Mouse (Mus musculus): ENCODE results near the gene Ell2. TPM values are rescaled to one million over a fixed set of nuclear protein-coding genes. Genes with fewer than 3 reads are reported as not detected.

Ell2 gene
- total RNA-seq, 2 experiments from 2014 or later, result 31.2 to 35.5 TPM

- no peak overlapping the region for H3K27ac ChIP-seq
- H3K4me3 ChIP-seq, result no peak overlapping the region
- no peak for DNase-seq (ENCODE audit: low spot score in 2 of 2)
- TF ChIP-seq CTCF (conservative IDR thresholded peaks at IDR 0.05), result no peak
Observed at GRCm38 (mm10) chr13:75714407-75714806, 7.8 kb downstream of the Ell2 start.

- H3K27ac ChIP-seq, result no peak overlapping the region
- H3K4me3 ChIP-seq, result no peak overlapping the region
- no peak for DNase-seq (ENCODE audit: low spot score in 2 of 2)
- TF ChIP-seq CTCF (conservative IDR thresholded peaks at IDR 0.05), result no peak
Observed at GRCm38 (mm10) chr13:75717638-75718302, 11.2 kb downstream of the Ell2 start.

GRCm38 (mm10) chr13:75718376-75718775, 11.8 kb downstream of the Ell2 start:
- Histone ChIP-seq H3K27ac (no peak overlapping the region), H3K4me3 (no peak overlapping the region)
- no peak for TF ChIP-seq CTCF (conservative IDR thresholded peaks at IDR 0.05)
- DNase-seq (ENCODE audit: low spot score in 2 of 2), result no peak

GRCm38 (mm10) chr13:75719645-75720044, 13.1 kb downstream of the Ell2 start:
- DNase-seq (ENCODE audit: low spot score in 2 of 2), result no peak
- TF ChIP-seq CTCF (conservative IDR thresholded peaks at IDR 0.05), result no peak
- H3K4me3 ChIP-seq, result no peak overlapping the region
- H3K27ac ChIP-seq, result no peak overlapping the region

- peak overlapping the region; percentile 66 for H3K27ac ChIP-seq
- DNase-seq (ENCODE audit: low spot score in 2 of 2), result no peak
- no peak overlapping the region for H3K4me3 ChIP-seq
- no peak for TF ChIP-seq CTCF (conservative IDR thresholded peaks at IDR 0.05)
Observed at GRCm38 (mm10) chr13:75726569-75727373, 20.2 kb downstream of the Ell2 start.

GRCm38 (mm10) chr13:75727932-75728331, 21.4 kb downstream of the Ell2 start:
- Histone ChIP-seq H3K4me3 (no peak overlapping the region), H3K27ac (0 out of 2 replicates have a peak overlapping the region, but pooled peaks have one; percentile 7)
- no peak for DNase-seq (ENCODE audit: low spot score in 2 of 2)
- no peak for TF ChIP-seq CTCF (conservative IDR thresholded peaks at IDR 0.05)

GRCm38 (mm10) chr13:75729834-75730233, 23.3 kb downstream of the Ell2 start:
- DNase-seq (ENCODE audit: low spot score in 2 of 2), result no peak
- no peak for TF ChIP-seq CTCF (conservative IDR thresholded peaks at IDR 0.05)
- Histone ChIP-seq H3K4me3 (no peak overlapping the region), H3K27ac (no peak overlapping the region)

GRCm38 (mm10) chr13:75730717-75731116, 24.2 kb downstream of the Ell2 start:
- no peak overlapping the region for H3K4me3 ChIP-seq
- no peak for DNase-seq (ENCODE audit: low spot score in 2 of 2)
- H3K27ac ChIP-seq, result no peak overlapping the region
- no peak for TF ChIP-seq CTCF (conservative IDR thresholded peaks at IDR 0.05)

- Histone ChIP-seq H3K27ac (no peak overlapping the region), H3K4me3 (no peak overlapping the region)
- no peak for DNase-seq (ENCODE audit: low spot score in 2 of 2)
- TF ChIP-seq CTCF (conservative IDR thresholded peaks at IDR 0.05), result no peak
Observed at GRCm38 (mm10) chr13:75733594-75734161, 27.1 kb downstream of the Ell2 start.

GRCm38 (mm10) chr13:75734231-75734630, 27.7 kb downstream of the Ell2 start:
- DNase-seq (ENCODE audit: low spot score in 2 of 2), result no peak
- Histone ChIP-seq H3K27ac (no peak overlapping the region), H3K4me3 (no peak overlapping the region)
- no peak for TF ChIP-seq CTCF (conservative IDR thresholded peaks at IDR 0.05)

GRCm38 (mm10) chr13:75735606-75736005, 29.0 kb downstream of the Ell2 start:
- DNase-seq (ENCODE audit: low spot score in 2 of 2), result no peak
- no peak for TF ChIP-seq CTCF (conservative IDR thresholded peaks at IDR 0.05)
- Histone ChIP-seq H3K27ac (no peak overlapping the region), H3K4me3 (no peak overlapping the region)

GRCm38 (mm10) chr13:75737991-75738390, 31.4 kb downstream of the Ell2 start:
- Histone ChIP-seq H3K4me3 (no peak overlapping the region), H3K27ac (no peak overlapping the region)
- TF ChIP-seq CTCF (conservative IDR thresholded peaks at IDR 0.05), result no peak
- no peak for DNase-seq (ENCODE audit: low spot score in 2 of 2)

- no peak overlapping the region for H3K27ac ChIP-seq
- no peak for DNase-seq (ENCODE audit: low spot score in 2 of 2)
- H3K4me3 ChIP-seq, result no peak overlapping the region
- no peak for TF ChIP-seq CTCF (conservative IDR thresholded peaks at IDR 0.05)
Observed at GRCm38 (mm10) chr13:75738536-75738935, 32.0 kb downstream of the Ell2 start.
